Mouse (Mus musculus): ENCODE results near the gene Chp2. TPM values are rescaled to one million over a fixed set of nuclear protein-coding genes. Genes with fewer than 3 reads are reported as not detected.

Gene Chp2
- not detected in 2 replicates for polyA plus RNA-seq (2014; fragmentation: Nextera tagmentation; extraction: Ambion mirVana)

GRCm38 (mm10) chr7:122219315-122219801 lies at the start of gene Chp2:
Gene Chp2 (plus strand): TSS chr7:122219496.
- Histone ChIP-seq H3K4me2 (ENCODE audit: low read depth, severe bottlenecking) (peak within 1 kb of the TSS; percentile 27; the same call in 1 of the 2 replicates), H3K4me1 (ENCODE audit: control insufficient read depth, insufficient read depth, low read length) (no peaks in the 10 kb centered on the region), H3K27ac (replicated peaks; ENCODE audit: low read depth, low read length) (no peak within 1 kb of the TSS), H3K36me3 (ENCODE audit: control insufficient read depth, insufficient read depth, low read length) (no peaks in the 10 kb centered on the region), H3K4me3 (ENCODE audit: low read depth, low read length) (no peak within 1 kb of the TSS), H3K9ac (ENCODE audit: low read length) (no peak within 1 kb of the TSS), H3K9me3 (ENCODE audit: control insufficient read depth, low read length) (no peaks in the 10 kb centered on the region), H3K27me3 (ENCODE audit: control insufficient read depth, insufficient read depth, low read length) (no peaks in the 10 kb centered on the region)
- WGBS: 21% methylated on average over 20 of the region's 20 CpGs
- ATAC-seq (ENCODE audit: insufficient number of reproducible peaks, low FRiP score, low TSS enrichment, low read depth) (no peak), DNase-seq (ENCODE audit: low spot score) (no peak)

GRCm38 (mm10) chr7:122170705-122171104 lies 48.6 kb upstream of the Chp2 start:
- Histone ChIP-seq H3K9me3 (ENCODE audit: control insufficient read depth, low read length) (no peaks in the 10 kb centered on the region), H3K4me1 (ENCODE audit: control insufficient read depth, insufficient read depth, low read length) (no peaks in the 10 kb centered on the region), H3K27me3 (ENCODE audit: control insufficient read depth, insufficient read depth, low read length) (no peaks in the 10 kb centered on the region), H3K27ac (replicated peaks; ENCODE audit: low read depth, low read length) (no peak overlapping the region), H3K9ac (ENCODE audit: low read length) (no peak overlapping the region), H3K4me3 (ENCODE audit: low read depth, low read length) (no peak overlapping the region), H3K4me2 (ENCODE audit: low read depth, severe bottlenecking) (no peak overlapping the region), H3K36me3 (ENCODE audit: control insufficient read depth, insufficient read depth, low read length) (peaks cover 37% of the 10 kb centered on the region)
- 97% methylated on average over 6 of the region's 6 CpGs for WGBS
- ATAC-seq (ENCODE audit: insufficient number of reproducible peaks, low FRiP score, low TSS enrichment, low read depth) (no peak), DNase-seq (ENCODE audit: low spot score) (no peak)

GRCm38 (mm10) chr7:122171613-122172012 lies 47.7 kb upstream of the Chp2 start:
- H3K4me2 ChIP-seq (ENCODE audit: low read depth, severe bottlenecking): no peak overlapping the region
- H3K9me3 ChIP-seq (ENCODE audit: control insufficient read depth, low read length): no peaks in the 10 kb centered on the region
- no peaks in the 10 kb centered on the region for H3K27me3 ChIP-seq (ENCODE audit: control insufficient read depth, insufficient read depth, low read length)
- H3K4me3 ChIP-seq (ENCODE audit: low read depth, low read length): no peak overlapping the region
- no peak for ATAC-seq (ENCODE audit: insufficient number of reproducible peaks, low FRiP score, low TSS enrichment, low read depth)
- H3K4me1 ChIP-seq (ENCODE audit: control insufficient read depth, insufficient read depth, low read length): no peaks in the 10 kb centered on the region
- 73% methylated on average over 10 of the region's 10 CpGs for WGBS
- no peak overlapping the region for H3K9ac ChIP-seq (ENCODE audit: low read length)
- H3K36me3 ChIP-seq (ENCODE audit: control insufficient read depth, insufficient read depth, low read length): peaks cover 35% of the 10 kb centered on the region
- DNase-seq (ENCODE audit: low spot score): no peak
- H3K27ac ChIP-seq (replicated peaks; ENCODE audit: low read depth, low read length): no peak overlapping the region

GRCm38 (mm10) chr7:122180720-122181119 lies 38.6 kb upstream of the Chp2 start:
- Histone ChIP-seq H3K9me3 (ENCODE audit: control insufficient read depth, low read length) (no peaks in the 10 kb centered on the region), H3K27me3 (ENCODE audit: control insufficient read depth, insufficient read depth, low read length) (no peaks in the 10 kb centered on the region), H3K27ac (replicated peaks; ENCODE audit: low read depth, low read length) (no peak overlapping the region), H3K36me3 (ENCODE audit: control insufficient read depth, insufficient read depth, low read length) (no peaks in the 10 kb centered on the region), H3K4me2 (ENCODE audit: low read depth, severe bottlenecking) (no peak overlapping the region), H3K4me1 (ENCODE audit: control insufficient read depth, insufficient read depth, low read length) (no peaks in the 10 kb centered on the region), H3K9ac (ENCODE audit: low read length) (no peak overlapping the region), H3K4me3 (ENCODE audit: low read depth, low read length) (no peak overlapping the region)
- WGBS: 90% methylated on average over 7 of the region's 7 CpGs
- ATAC-seq (ENCODE audit: insufficient number of reproducible peaks, low FRiP score, low TSS enrichment, low read depth) (no peak), DNase-seq (ENCODE audit: low spot score) (no peak)

GRCm38 (mm10) chr7:122184569-122184968 lies 34.7 kb upstream of the Chp2 start:
- Histone ChIP-seq H3K4me2 (ENCODE audit: low read depth, severe bottlenecking) (no peak overlapping the region), H3K9ac (ENCODE audit: low read length) (no peak overlapping the region), H3K9me3 (ENCODE audit: control insufficient read depth, low read length) (no peaks in the 10 kb centered on the region), H3K36me3 (ENCODE audit: control insufficient read depth, insufficient read depth, low read length) (no peaks in the 10 kb centered on the region), H3K27me3 (ENCODE audit: control insufficient read depth, insufficient read depth, low read length) (no peaks in the 10 kb centered on the region), H3K4me1 (ENCODE audit: control insufficient read depth, insufficient read depth, low read length) (no peaks in the 10 kb centered on the region), H3K27ac (replicated peaks; ENCODE audit: low read depth, low read length) (no peak overlapping the region), H3K4me3 (ENCODE audit: low read depth, low read length) (no peak overlapping the region)
- 70% methylated on average over 5 of the region's 5 CpGs for WGBS
- ATAC-seq (ENCODE audit: insufficient number of reproducible peaks, low FRiP score, low TSS enrichment, low read depth): no peak
- DNase-seq (ENCODE audit: low spot score): no peak

GRCm38 (mm10) chr7:122186043-122186442 lies 33.3 kb upstream of the Chp2 start, which contains the start of gene Ern2:
Gene Ern2 (minus strand): TSS chr7:122186207.
- 17% methylated on average over 16 of the region's 17 CpGs for WGBS
- Histone ChIP-seq H3K4me1 (ENCODE audit: control insufficient read depth, insufficient read depth, low read length) (no peaks in the 10 kb centered on the region), H3K36me3 (ENCODE audit: control insufficient read depth, insufficient read depth, low read length) (no peaks in the 10 kb centered on the region), H3K27me3 (ENCODE audit: control insufficient read depth, insufficient read depth, low read length) (no peaks in the 10 kb centered on the region), H3K4me2 (ENCODE audit: low read depth, severe bottlenecking) (no peak within 1 kb of the TSS; the same call in 1 of the 2 replicates), H3K9me3 (ENCODE audit: control insufficient read depth, low read length) (no peaks in the 10 kb centered on the region), H3K27ac (replicated peaks; ENCODE audit: low read depth, low read length) (no peak within 1 kb of the TSS), H3K4me3 (ENCODE audit: low read depth, low read length) (no peak within 1 kb of the TSS), H3K9ac (ENCODE audit: low read length) (no peak within 1 kb of the TSS)
- ATAC-seq (ENCODE audit: insufficient number of reproducible peaks, low FRiP score, low TSS enrichment, low read depth) (no peak; the same call in 1 of the 2 replicates), DNase-seq (ENCODE audit: low spot score) (no peak)

DNA sequence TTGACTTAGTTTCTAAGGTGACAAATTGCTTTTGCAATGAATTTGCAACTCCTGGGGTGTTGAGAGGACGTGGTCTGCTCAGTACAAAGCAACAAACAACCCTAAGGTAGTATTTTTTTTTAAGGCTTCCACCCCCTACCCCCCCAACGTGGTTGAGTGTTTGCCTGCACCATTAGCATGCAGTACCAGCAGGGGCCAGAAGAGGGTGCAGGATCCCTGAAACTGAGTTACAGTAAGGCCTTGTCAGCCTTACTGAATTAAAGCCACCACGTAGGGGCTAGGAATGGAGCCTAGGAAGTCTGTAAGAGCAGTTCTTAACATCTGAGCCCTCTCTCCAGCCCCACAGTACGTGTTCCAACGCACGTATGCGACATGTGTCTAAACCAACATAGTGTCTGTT lies 29.8 kb upstream of the Chp2 start:
- H3K4me3 ChIP-seq (ENCODE audit: low read depth, low read length): no peak overlapping the region
- H3K4me1 ChIP-seq (ENCODE audit: control insufficient read depth, insufficient read depth, low read length): no peaks in the 10 kb centered on the region
- no peak overlapping the region for H3K4me2 ChIP-seq (ENCODE audit: low read depth, severe bottlenecking)
- peak; percentile 85 for DNase-seq (ENCODE audit: low spot score)
- ATAC-seq (ENCODE audit: insufficient number of reproducible peaks, low FRiP score, low TSS enrichment, low read depth): no peak
- H3K27ac ChIP-seq (replicated peaks; ENCODE audit: low read depth, low read length): no peak overlapping the region
- H3K9ac ChIP-seq (ENCODE audit: low read length): no peak overlapping the region
- WGBS: 28% methylated on average over 7 of the region's 7 CpGs
- H3K27me3 ChIP-seq (ENCODE audit: control insufficient read depth, insufficient read depth, low read length): no peaks in the 10 kb centered on the region
- H3K36me3 ChIP-seq (ENCODE audit: control insufficient read depth, insufficient read depth, low read length): no peaks in the 10 kb centered on the region
- no peaks in the 10 kb centered on the region for H3K9me3 ChIP-seq (ENCODE audit: control insufficient read depth, low read length)

GRCm38 (mm10) chr7:122191097-122191496 lies 28.2 kb upstream of the Chp2 start:
- no peaks in the 10 kb centered on the region for H3K4me1 ChIP-seq (ENCODE audit: control insufficient read depth, insufficient read depth, low read length)
- ATAC-seq (ENCODE audit: insufficient number of reproducible peaks, low FRiP score, low TSS enrichment, low read depth) (no peak), DNase-seq (ENCODE audit: low spot score) (no peak)
- H3K36me3 ChIP-seq (ENCODE audit: control insufficient read depth, insufficient read depth, low read length): no peaks in the 10 kb centered on the region
- no peak overlapping the region for H3K4me2 ChIP-seq (ENCODE audit: low read depth, severe bottlenecking)
- no peak overlapping the region for H3K9ac ChIP-seq (ENCODE audit: low read length)
- no peak overlapping the region for H3K27ac ChIP-seq (replicated peaks; ENCODE audit: low read depth, low read length)
- H3K4me3 ChIP-seq (ENCODE audit: low read depth, low read length): no peak overlapping the region
- H3K27me3 ChIP-seq (ENCODE audit: control insufficient read depth, insufficient read depth, low read length): no peaks in the 10 kb centered on the region
- no peaks in the 10 kb centered on the region for H3K9me3 ChIP-seq (ENCODE audit: control insufficient read depth, low read length)
- WGBS: 57% methylated on average over 10 of the region's 10 CpGs

GRCm38 (mm10) chr7:122193919-122194318 lies 25.4 kb upstream of the Chp2 start:
- no peak overlapping the region for H3K9ac ChIP-seq (ENCODE audit: low read length)
- no peak overlapping the region for H3K27ac ChIP-seq (replicated peaks; ENCODE audit: low read depth, low read length)
- no peaks in the 10 kb centered on the region for H3K27me3 ChIP-seq (ENCODE audit: control insufficient read depth, insufficient read depth, low read length)
- no peaks in the 10 kb centered on the region for H3K4me1 ChIP-seq (ENCODE audit: control insufficient read depth, insufficient read depth, low read length)
- ATAC-seq (ENCODE audit: insufficient number of reproducible peaks, low FRiP score, low TSS enrichment, low read depth): no peak
- H3K4me2 ChIP-seq (ENCODE audit: low read depth, severe bottlenecking): no peak overlapping the region
- no peaks in the 10 kb centered on the region for H3K9me3 ChIP-seq (ENCODE audit: control insufficient read depth, low read length)
- no peak overlapping the region for H3K4me3 ChIP-seq (ENCODE audit: low read depth, low read length)
- no peak for DNase-seq (ENCODE audit: low spot score)
- H3K36me3 ChIP-seq (ENCODE audit: control insufficient read depth, insufficient read depth, low read length): no peaks in the 10 kb centered on the region

Measured in limb, embryonic 11.5 days (tissue).